Mouse (Mus musculus): ENCODE results near the gene Uts2b. TPM values are rescaled to one million over a fixed set of nuclear protein-coding genes. Genes with fewer than 3 reads are reported as not detected.

Uts2b gene
- polyA plus RNA-seq, 1 experiment from 2014 or later, result 2.1 TPM

Other genes with a start within 250 kb of the Uts2b start
- gene Ostn, start 62.8 kb downstream of the Uts2b start, polyA plus RNA-seq (2014; fragmentation: Nextera tagmentation; extraction: Ambion mirVana), result not detected in 2 replicates
- 78.2 and 84.9 TPM in 2 replicates for gene Ccdc50, start 18.6 kb upstream of the Uts2b start, polyA plus RNA-seq (2014; fragmentation: Nextera tagmentation; extraction: Ambion mirVana)

All from hindbrain, embryonic 11.5 days (tissue).